Mouse (Mus musculus) embryonic facial prominence, embryonic 12.5 days (tissue): Measurements from ENCODE around the gene Mfsd1. TPM values are rescaled to one million over a fixed set of nuclear protein-coding genes. Genes with fewer than 3 reads are reported as not detected.

Experiments
- ATAC-seq: fragments of 200-750 bp; cut with Nextera tagmentation; 2 replicates; pipeline ENCODE4 v1.8.0; 2017; ENCODE audit not compliant: insufficient number of reproducible peaks, insufficient read depth, low FRiP score, low TSS enrichment
- H3K27ac ChIP-seq: fragments of 300-500 bp; sonication (generic); 2 replicates; pipeline ENCODE4 v1.5.1; 2016; ENCODE audit warnings: mild to moderate bottlenecking
- H3K27me3 ChIP-seq: fragments of 300-500 bp; sonication (generic); 2 replicates; pipeline ENCODE4 v1.6.1; 2016; ENCODE audit warnings: mild to moderate bottlenecking, moderate library complexity
- H3K36me3 ChIP-seq: fragments of 300-500 bp; sonication (generic); 2 replicates; pipeline ENCODE4 v1.6.1; 2016; ENCODE audit warnings: mild to moderate bottlenecking
- H3K4me1 ChIP-seq: fragments of 300-500 bp; sonication (generic); 2 replicates; pipeline ENCODE4 v1.6.1; 2016
- H3K4me2 ChIP-seq: fragments of 300-500 bp; sonication (generic); replicated peaks from 2 replicates; pipeline ENCODE4 v1.6.1; 2016; ENCODE audit warnings: mild to moderate bottlenecking, moderate library complexity
- H3K4me3 ChIP-seq: fragments of 300-500 bp; sonication (generic); 2 replicates; pipeline ENCODE4 v1.5.1; 2016; ENCODE audit warnings: mild to moderate bottlenecking
- H3K9ac ChIP-seq: fragments of 300-500 bp; sonication (generic); 2 replicates; pipeline ENCODE4 v1.6.1; 2016; ENCODE audit warnings: mild to moderate bottlenecking, moderate library complexity
- H3K9me3 ChIP-seq: fragments of 300-500 bp; sonication (generic); 2 replicates; pipeline ENCODE4 v1.6.1; 2016; ENCODE audit warnings: mild to moderate bottlenecking, moderate library complexity
- WGBS: fragments of 180-500 bp; shearing (Covaris S2); methylation state at CpG from one replicate; pipeline ENCODE4 v1.1.7; 2016; 5-methylcytosine and 5-hydroxymethylcytosine counted together
- polyA plus RNA-seq: library from polyadenylated mRNA; unstranded; fragments of >200 nt; fragmentation: Nextera tagmentation; extraction: Ambion mirVana; gene quantifications from 2 replicates; pipeline ENCODE4 v1.2.1, GENCODE M21; 2016

The Mfsd1 gene
- polyA plus RNA-seq, result 61.6 and 66.0 TPM in 2 replicates

- Histone ChIP-seq H3K4me2 (peak within 1 kb of the TSS; percentile 91), H3K27ac (peak within 1 kb of the TSS; percentile 60; the same call in 1 of the 2 replicates), H3K27me3 (no peaks in the 10 kb centered on the region), H3K4me3 (peak within 1 kb of the TSS; percentile 87), H3K36me3 (no peaks in the 10 kb centered on the region), H3K9ac (peak within 1 kb of the TSS; percentile 76), H3K9me3 (no peaks in the 10 kb centered on the region), H3K4me1 (no peaks in the 10 kb centered on the region)
- WGBS, result 4% methylated on average over 54 of the region's 54 CpGs
- ATAC-seq, result peak; percentile 83
These were observed at the start of gene Mfsd1 for GRCm38 (mm10) chr3:67582273-67583124. Gene Mfsd1 (plus strand): TSS chr3:67582741.

DNA sequence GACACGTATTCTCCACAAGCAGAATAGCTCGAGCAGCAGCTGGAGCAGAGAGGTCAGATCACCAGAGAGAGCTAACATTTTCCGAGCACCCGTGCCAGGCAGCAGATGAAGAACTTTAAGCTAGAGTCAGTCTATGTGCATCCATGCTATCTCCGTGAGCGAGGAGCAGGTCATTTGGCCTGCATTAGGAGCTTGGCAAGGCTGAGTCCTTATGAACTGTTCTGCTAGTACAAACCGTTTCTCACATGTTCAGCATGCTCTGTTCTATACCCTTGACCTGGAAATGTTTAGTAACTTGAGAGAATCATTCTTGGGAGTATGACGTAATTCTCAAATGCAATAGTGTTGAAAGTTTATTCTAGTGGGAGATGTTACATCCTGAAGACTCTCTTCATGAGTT is 38.9 kb upstream of the Mfsd1 start:
- no peak overlapping the region for H3K9ac ChIP-seq
- ATAC-seq, result no peak
- no peaks in the 10 kb centered on the region for H3K36me3 ChIP-seq
- no peaks in the 10 kb centered on the region for H3K4me1 ChIP-seq
- H3K9me3 ChIP-seq, result no peaks in the 10 kb centered on the region
- H3K27ac ChIP-seq, result no peak overlapping the region
- H3K4me3 ChIP-seq, result no peak overlapping the region
- no peaks in the 10 kb centered on the region for H3K27me3 ChIP-seq
- WGBS, result 69% methylated on average over 8 of the region's 8 CpGs
- H3K4me2 ChIP-seq, result no peak overlapping the region

DNA sequence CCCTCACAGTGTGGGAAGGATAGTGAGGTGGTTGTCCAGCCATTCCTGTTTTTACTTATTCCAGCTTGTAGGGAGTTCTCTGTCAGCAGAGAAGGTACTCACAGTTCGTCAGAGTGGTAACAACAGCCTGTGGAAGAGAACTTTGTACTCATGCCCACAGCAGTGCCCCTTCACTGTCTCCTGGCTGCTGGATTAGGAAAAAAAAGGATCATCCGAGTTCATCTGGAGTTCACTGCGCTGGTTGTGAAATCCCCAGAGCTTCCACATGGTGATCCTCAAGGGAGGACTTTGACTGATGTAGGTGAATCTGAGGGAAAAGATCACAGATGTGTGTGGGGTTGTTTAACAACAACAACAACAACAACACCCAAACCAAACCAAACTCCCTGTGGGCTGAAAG is 31.3 kb upstream of the Mfsd1 start:
- H3K4me2 ChIP-seq, result no peak overlapping the region
- H3K27ac ChIP-seq, result no peak overlapping the region
- no peaks in the 10 kb centered on the region for H3K27me3 ChIP-seq
- ATAC-seq, result no peak
- 73% methylated on average over 3 of the region's 3 CpGs for WGBS
- H3K4me3 ChIP-seq, result no peak overlapping the region
- no peaks in the 10 kb centered on the region for H3K36me3 ChIP-seq
- H3K4me1 ChIP-seq, result no peaks in the 10 kb centered on the region
- no peaks in the 10 kb centered on the region for H3K9me3 ChIP-seq
- no peak overlapping the region for H3K9ac ChIP-seq

DNA sequence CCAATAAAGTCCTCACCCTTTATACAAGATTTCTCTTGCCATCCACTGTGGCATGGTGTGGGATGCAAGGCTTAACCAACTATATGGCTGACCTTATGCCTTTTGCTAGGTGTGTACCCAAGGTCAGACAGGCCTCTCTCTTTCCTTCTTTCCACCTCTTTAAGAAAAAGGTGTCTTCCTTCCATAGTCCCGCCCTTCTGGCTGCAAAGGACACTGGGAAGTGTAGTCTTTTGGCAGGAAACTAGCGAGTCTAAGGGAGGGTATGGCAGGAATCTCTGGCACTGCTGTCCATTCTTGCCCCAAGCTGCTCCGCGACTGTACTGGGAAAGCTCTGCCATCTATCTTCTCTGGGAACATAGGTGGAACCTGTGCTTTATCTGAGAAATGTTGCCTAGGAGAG is 29.3 kb upstream of the Mfsd1 start:
- H3K4me2 ChIP-seq, result no peak overlapping the region
- H3K27me3 ChIP-seq, result no peaks in the 10 kb centered on the region
- 36% methylated on average over 4 of the region's 4 CpGs for WGBS

DNA sequence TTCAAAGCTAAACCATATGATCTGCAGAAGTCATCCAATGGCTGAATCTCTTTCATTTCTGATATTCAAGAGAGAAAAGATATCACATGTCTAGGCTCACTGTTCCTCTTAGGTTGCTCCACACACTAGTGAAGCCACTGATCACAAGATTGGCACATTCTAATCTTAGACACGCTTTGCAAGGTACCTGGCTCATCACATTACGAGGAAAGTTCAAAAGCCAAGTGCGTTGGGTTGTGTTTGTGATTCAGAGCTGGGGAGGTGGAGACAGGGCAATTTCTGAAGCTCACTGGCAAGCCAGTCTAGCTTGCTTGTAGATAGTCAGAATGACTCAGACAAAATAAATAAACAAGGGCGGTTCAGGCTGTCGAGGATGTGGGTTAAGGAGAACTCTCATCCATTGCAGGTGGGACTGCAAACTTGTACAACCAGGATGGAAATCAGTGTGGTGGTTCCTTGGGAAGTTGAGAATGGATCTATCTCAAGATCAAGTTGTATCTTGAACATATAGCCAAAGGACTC is 28.6 kb upstream of the Mfsd1 start:
- Histone ChIP-seq H3K9me3 (no peaks in the 10 kb centered on the region), H3K27ac (no peak overlapping the region), H3K4me3 (no peak overlapping the region), H3K4me2 (no peak overlapping the region), H3K27me3 (no peaks in the 10 kb centered on the region), H3K36me3 (no peaks in the 10 kb centered on the region), H3K9ac (no peak overlapping the region), H3K4me1 (no peaks in the 10 kb centered on the region)
- WGBS, result 82% methylated on average over 5 of the region's 5 CpGs
- no peak for ATAC-seq

More for the DNA sequence above, 29.3 kb upstream of the Mfsd1 start:
- H3K9me3 ChIP-seq, result no peaks in the 10 kb centered on the region
- no peak overlapping the region for H3K27ac ChIP-seq
- H3K4me3 ChIP-seq, result no peak overlapping the region
- no peaks in the 10 kb centered on the region for H3K36me3 ChIP-seq
- no peaks in the 10 kb centered on the region for H3K4me1 ChIP-seq
- H3K9ac ChIP-seq, result no peak overlapping the region
- no peak for ATAC-seq

- 82% methylated on average over 5 of the region's 5 CpGs for WGBS
- ATAC-seq, result no peak
- no peak overlapping the region for H3K27ac ChIP-seq
These were observed 27.3 kb upstream of the Mfsd1 start for GRCm38 (mm10) chr3:67555211-67555610.

DNA sequence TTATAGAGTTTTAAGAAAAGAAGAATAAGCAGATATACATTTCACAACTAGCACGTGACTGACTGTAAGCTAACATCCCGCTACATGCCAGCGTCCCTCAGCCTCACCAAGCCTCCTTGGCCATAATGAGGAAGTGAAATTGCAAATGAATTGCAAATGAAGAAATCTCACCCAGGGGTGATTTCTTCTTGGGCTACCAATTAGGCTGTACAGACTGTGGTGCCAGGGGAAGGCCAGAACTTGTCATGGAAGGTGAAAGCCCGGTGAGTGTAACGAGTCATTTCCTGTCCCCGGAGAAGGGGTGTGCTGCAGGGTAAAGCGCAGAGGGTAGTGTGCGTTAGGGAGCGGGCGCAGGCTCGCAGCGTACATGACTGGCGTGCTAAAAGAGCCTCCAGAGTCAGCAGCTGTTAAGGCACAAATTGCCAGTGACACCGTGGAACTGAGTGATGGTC is 25.3 kb upstream of the Mfsd1 start:
- H3K4me3 ChIP-seq, result no peak overlapping the region

More at GRCm38 (mm10) chr3:67555211-67555610, 27.3 kb upstream of the Mfsd1 start:
- Histone ChIP-seq H3K9me3 (no peaks in the 10 kb centered on the region), H3K4me1 (no peaks in the 10 kb centered on the region), H3K27me3 (no peaks in the 10 kb centered on the region), H3K4me3 (no peak overlapping the region), H3K4me2 (no peak overlapping the region), H3K36me3 (no peaks in the 10 kb centered on the region), H3K9ac (no peak overlapping the region)

DNA sequence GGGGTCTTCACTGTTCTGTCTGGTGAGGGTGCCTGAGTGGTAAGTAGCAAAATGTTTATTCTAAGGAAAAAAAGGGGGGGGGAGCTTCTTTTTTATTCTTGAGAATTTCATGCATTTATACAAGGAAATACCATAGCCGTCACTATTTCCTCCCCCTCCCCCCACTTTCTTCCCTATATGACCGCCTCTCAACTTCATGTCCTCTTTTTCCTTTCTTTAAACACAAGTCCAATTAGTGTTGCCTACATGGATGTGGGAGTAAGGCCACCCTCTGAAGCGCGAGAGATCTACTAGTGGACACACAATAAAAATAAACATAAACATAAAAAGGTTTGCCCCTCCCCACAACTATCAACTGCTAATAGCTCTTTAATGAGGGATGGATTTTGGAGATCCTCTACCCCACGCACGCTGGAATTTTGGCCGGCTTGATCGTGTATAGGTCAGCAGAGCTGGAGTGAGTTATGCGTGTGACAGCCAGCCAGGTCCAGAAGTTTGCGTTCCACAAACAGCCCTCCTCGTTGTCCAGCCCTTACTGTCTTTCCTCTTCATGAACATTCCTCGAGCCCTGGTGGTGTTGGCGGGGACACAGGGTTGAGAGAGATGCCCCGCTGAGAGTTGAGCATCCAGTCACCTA is 24.7 kb upstream of the Mfsd1 start:
- WGBS, result 83% methylated on average over 14 of the region's 14 CpGs

More for the DNA sequence above, 25.3 kb upstream of the Mfsd1 start:
- peak overlapping the region; percentile 26 for H3K4me2 ChIP-seq
- WGBS, result 44% methylated on average over 14 of the region's 14 CpGs
- no peak overlapping the region for H3K9ac ChIP-seq
- H3K9me3 ChIP-seq, result no peaks in the 10 kb centered on the region
- H3K4me1 ChIP-seq, result no peaks in the 10 kb centered on the region
- H3K36me3 ChIP-seq, result no peaks in the 10 kb centered on the region
- H3K27me3 ChIP-seq, result no peaks in the 10 kb centered on the region
- ATAC-seq, result no peak
- no peak overlapping the region for H3K27ac ChIP-seq

GRCm38 (mm10) chr3:67564731-67565357 is 17.7 kb upstream of the Mfsd1 start:
- no peak overlapping the region for H3K9ac ChIP-seq
- WGBS, result 55% methylated on average over 5 of the region's 5 CpGs
- no peak overlapping the region for H3K4me2 ChIP-seq
- no peak overlapping the region for H3K4me3 ChIP-seq
- no peaks in the 10 kb centered on the region for H3K4me1 ChIP-seq
- ATAC-seq, result no peak
- no peaks in the 10 kb centered on the region for H3K9me3 ChIP-seq
- H3K36me3 ChIP-seq, result no peaks in the 10 kb centered on the region
- no peak overlapping the region for H3K27ac ChIP-seq
- no peaks in the 10 kb centered on the region for H3K27me3 ChIP-seq

More for the DNA sequence above, 24.7 kb upstream of the Mfsd1 start:
- H3K4me1 ChIP-seq, result no peaks in the 10 kb centered on the region
- H3K9me3 ChIP-seq, result no peaks in the 10 kb centered on the region
- H3K4me2 ChIP-seq, result no peak overlapping the region
- H3K27ac ChIP-seq, result no peak overlapping the region
- no peak for ATAC-seq
- H3K9ac ChIP-seq, result no peak overlapping the region
- no peaks in the 10 kb centered on the region for H3K27me3 ChIP-seq
- H3K36me3 ChIP-seq, result no peaks in the 10 kb centered on the region
- H3K4me3 ChIP-seq, result no peak overlapping the region

- H3K4me1 ChIP-seq, result no peaks in the 10 kb centered on the region
- H3K4me2 ChIP-seq, result no peak overlapping the region
- no peaks in the 10 kb centered on the region for H3K36me3 ChIP-seq
- WGBS, result 71% methylated on average over 8 of the region's 8 CpGs
- ATAC-seq, result no peak
- no peaks in the 10 kb centered on the region for H3K27me3 ChIP-seq
- H3K27ac ChIP-seq, result no peak overlapping the region
- no peaks in the 10 kb centered on the region for H3K9me3 ChIP-seq
- H3K4me3 ChIP-seq, result no peak overlapping the region
- H3K9ac ChIP-seq, result no peak overlapping the region
These were observed 16.9 kb upstream of the Mfsd1 start for GRCm38 (mm10) chr3:67565540-67566227.

- WGBS, result 22% methylated on average over 17 of the region's 17 CpGs
- Histone ChIP-seq H3K4me2 (peak overlapping the region; percentile 35; the same call in 1 of the 2 replicates), H3K4me1 (no peaks in the 10 kb centered on the region), H3K4me3 (no peak overlapping the region), H3K36me3 (no peaks in the 10 kb centered on the region), H3K9me3 (no peaks in the 10 kb centered on the region), H3K9ac (no peak overlapping the region), H3K27me3 (peaks cover 3% of the 10 kb centered on the region; the same call in 1 of the 2 replicates), H3K27ac (no peak overlapping the region)
- ATAC-seq, result no peak
These were observed 14.4 kb upstream of the Mfsd1 start for GRCm38 (mm10) chr3:67568015-67568618.
